Mouse (Mus musculus) bone marrow, adult 2 months (tissue): ENCODE measurements around the gene Aqr.

Source experiments
- CTCF ChIP-seq: fragments of 200-500 bp; IDR thresholded peaks from 2 replicates; pipeline ENCODE4 v1.5.1; 2011; ENCODE audit warnings: low read length, control low read depth; ENCODE audit not compliant: control insufficient read depth, insufficient read depth
- POLR2A ChIP-seq: fragments of 200-500 bp; IDR thresholded peaks from 2 replicates; pipeline ENCODE4 v1.6.1; 2011; ENCODE audit warnings: low read depth, mild to moderate bottlenecking, control low read depth, low read length, borderline replicate concordance; ENCODE audit not compliant: control insufficient read depth

- TF ChIP-seq CTCF (no peak), POLR2A (no peak)
These were observed 71.3 kb downstream of the Aqr start for GRCm38 (mm10) chr2:114115563-114115962.
